In genomic region chr9:75033141-75033540, GRCm38 (mm10) we compare ENCODE assay signal across 13 mouse cellular contexts. TPM values are rescaled to one million over a fixed set of nuclear protein-coding genes. Genes with fewer than 3 reads are reported as not detected.
DNase-seq lines count a peak whose midpoint lies in the region; ATAC-seq and TF ChIP-seq lines count a peak whose summit lies in the region.
"Had no signal": no experiment of that assay in that cellular context is flagged by ENCODE, and none has a peak within 500 bp of the region (broad histone marks: within the 10 kb centered on the region; RNA-seq: fewer than 3 reads in every experiment).

No protein-coding gene starts in this region.

- no peaks in the 10 kb centered on the region for H3K4me1 ChIP-seq in hindbrain, embryonic 14.5 days (replicated peaks; ENCODE audit: control insufficient read depth, insufficient read depth, low read length)
- peaks cover 5% of the 10 kb centered on the region; the same call in 1 of the 2 replicates for H3K4me1 ChIP-seq in hindbrain, embryonic 13.5 days (replicated peaks)
- no peaks in the 10 kb centered on the region for H3K4me1 ChIP-seq in midbrain, postnatal 0 days (ENCODE audit: insufficient read depth, low read length)
- no peaks in the 10 kb centered on the region; the same call in 1 of the 2 replicates for H3K4me1 ChIP-seq in midbrain, embryonic 13.5 days (replicated peaks)
- H3K4me1 ChIP-seq: limb, embryonic 12.5 days had no signal

- peaks cover 36% of the 10 kb centered on the region for H3K36me3 ChIP-seq in hindbrain, embryonic 14.5 days (replicated peaks; ENCODE audit: control insufficient read depth, insufficient read depth)
- H3K36me3 ChIP-seq in hindbrain, embryonic 13.5 days = peaks cover 28% of the 10 kb centered on the region
- peaks cover 10% of the 10 kb centered on the region for H3K36me3 ChIP-seq in midbrain, postnatal 0 days (ENCODE audit: insufficient read depth, low read length)
- H3K36me3 ChIP-seq in midbrain, embryonic 13.5 days = peaks cover 35% of the 10 kb centered on the region
- H3K36me3 ChIP-seq: limb, embryonic 12.5 days had no signal

- H3K4me3 ChIP-seq in hindbrain, embryonic 14.5 days (replicated peaks; ENCODE audit: low read length) = no peak overlapping the region
- no peak overlapping the region for H3K4me3 ChIP-seq in hindbrain, embryonic 13.5 days
- no peak overlapping the region for H3K4me3 ChIP-seq in midbrain, postnatal 0 days (ENCODE audit: low read depth, low read length)
- no peak overlapping the region for H3K4me3 ChIP-seq in midbrain, embryonic 13.5 days (replicated peaks)
- H3K4me3 ChIP-seq: limb, embryonic 12.5 days; megakaryocyte, embryonic 14.5 days had no signal

- 46% methylated on average over 7 of the region's 7 CpGs for WGBS in hindbrain, embryonic 14.5 days
- WGBS in hindbrain, embryonic 13.5 days = 59% methylated on average over 7 of the region's 7 CpGs
- 36% methylated on average over 7 of the region's 7 CpGs for whole genome bisulfite sequencing in midbrain, postnatal 0 days
- WGBS in midbrain, embryonic 13.5 days = 54% methylated on average over 7 of the region's 7 CpGs

- TF ChIP-seq POLR2A in brain, embryonic 14.5 days (IDR thresholded peaks at IDR 0.05; ENCODE audit: borderline replicate concordance, extremely low read depth, insufficient read depth, insufficient read length, poor library complexity, severe bottlenecking) = no peak

- no peak for ATAC-seq in hindbrain, embryonic 14.5 days (ENCODE audit: low FRiP score)
- no peak for ATAC-seq in hindbrain, embryonic 13.5 days (ENCODE audit: low FRiP score)
- ATAC-seq in midbrain, postnatal 0 days (ENCODE audit: low FRiP score) = no peak
- ATAC-seq in midbrain, embryonic 13.5 days = no peak

- no peaks in the 10 kb centered on the region for H3K9me3 ChIP-seq in hindbrain, embryonic 14.5 days (ENCODE audit: control insufficient read depth, low read length)
- H3K9me3 ChIP-seq in hindbrain, embryonic 13.5 days = no peaks in the 10 kb centered on the region
- H3K9me3 ChIP-seq in midbrain, postnatal 0 days (ENCODE audit: low read length) = no peaks in the 10 kb centered on the region
- H3K9me3 ChIP-seq in midbrain, embryonic 13.5 days = no peaks in the 10 kb centered on the region
- H3K9me3 ChIP-seq: limb, embryonic 12.5 days; megakaryocyte, embryonic 14.5 days had no signal

- H3K9ac ChIP-seq in hindbrain, embryonic 14.5 days = no peak overlapping the region
- H3K9ac ChIP-seq in hindbrain, embryonic 13.5 days = no peak overlapping the region
- no peak overlapping the region for H3K9ac ChIP-seq in midbrain, postnatal 0 days (replicated peaks; ENCODE audit: low read length, poor library complexity, severe bottlenecking)
- H3K9ac ChIP-seq in midbrain, embryonic 13.5 days (replicated peaks) = no peak overlapping the region
- H3K9ac ChIP-seq: limb, embryonic 12.5 days had no signal

- DNase-seq in hindbrain, embryonic 14.5 days (ENCODE audit: low spot score) = peak; percentile 58
- DNase-seq in midbrain, postnatal 0 days (ENCODE audit: low spot score) = peak; percentile 50
- peak; percentile 52 for DNase-seq in brain, embryonic 14.5 days (ENCODE audit: low read depth)
- DNase-seq in urinary bladder, postnatal 36 days (ENCODE audit: low spot score in 2 of 2) = no peak
- DNase-seq in cerebellum, adult 8-10 months = no peak
- DNase-seq in heart, postnatal 36 days = no peak
- DNase-seq: kidney, postnatal 36 days; spleen, adult 18-20 months; thymus, postnatal 25 days had no signal

- no peaks in the 10 kb centered on the region for H3K27me3 ChIP-seq in hindbrain, embryonic 14.5 days (ENCODE audit: control insufficient read depth, insufficient read depth, low read length)
- no peaks in the 10 kb centered on the region for H3K27me3 ChIP-seq in hindbrain, embryonic 13.5 days
- H3K27me3 ChIP-seq in midbrain, postnatal 0 days (ENCODE audit: insufficient read depth, low read length) = no peaks in the 10 kb centered on the region
- H3K27me3 ChIP-seq in midbrain, embryonic 13.5 days = no peaks in the 10 kb centered on the region
- H3K27me3 ChIP-seq: limb, embryonic 12.5 days; megakaryocyte, embryonic 14.5 days had no signal

- peak; percentile 75 for TF ChIP-seq CTCF in midbrain, postnatal 0 days (IDR thresholded peaks at IDR 0.05)
- TF ChIP-seq CTCF in brain, embryonic 14.5 days (IDR thresholded peaks at IDR 0.05; ENCODE audit: borderline replicate concordance, extremely low read depth, insufficient read depth, insufficient read length) = peak; percentile 38; the same call in 1 of the 2 replicates

- H3K27ac ChIP-seq in hindbrain, embryonic 14.5 days = no peak overlapping the region
- H3K27ac ChIP-seq in hindbrain, embryonic 13.5 days = no peak overlapping the region
- H3K27ac ChIP-seq in midbrain, postnatal 0 days (ENCODE audit: low read depth, low read length) = no peak overlapping the region
- H3K27ac ChIP-seq in midbrain, embryonic 13.5 days = no peak overlapping the region
- H3K27ac ChIP-seq: limb, embryonic 12.5 days had no signal

- H3K4me2 ChIP-seq in hindbrain, embryonic 14.5 days (replicated peaks) = no peak overlapping the region
- no peak overlapping the region for H3K4me2 ChIP-seq in hindbrain, embryonic 13.5 days
- H3K4me2 ChIP-seq in midbrain, postnatal 0 days (ENCODE audit: low read depth, low read length, poor library complexity, severe bottlenecking) = no peak overlapping the region
- H3K4me2 ChIP-seq in midbrain, embryonic 13.5 days (replicated peaks) = no peak overlapping the region
- H3K4me2 ChIP-seq: limb, embryonic 12.5 days had no signal

- intact Hi-C loops in heart, postnatal 36 days (cut with DNase I) = loop anchor here (5.0 kb wide), 1 partner anchor 126 kb away; no protein-coding TSS in a partner anchor

RNA-seq across cellular contexts. Expression of gene Arpp19, which starts 4.3 kb away (rescaled TPM):
- 229 and 231 TPM in 2 replicates for polyA plus RNA-seq in hindbrain, embryonic 14.5 days (2014; fragmentation: Nextera tagmentation; extraction: Ambion mirVana)
- polyA plus RNA-seq in hindbrain, embryonic 13.5 days (2015; fragmentation: Nextera tagmentation; extraction: Ambion mirVana) = 247 and 248 TPM in 2 replicates
- total RNA-seq in midbrain, postnatal 0 days (2014; rRNA removed) = 94.0 and 96.9 TPM in 2 replicates
- 188 and 192 TPM in 2 replicates for polyA plus RNA-seq in midbrain, postnatal 0 days (2015; fragmentation: Nextera tagmentation; extraction: Ambion mirVana)
- 236 and 245 TPM in 2 replicates for polyA plus RNA-seq in midbrain, embryonic 13.5 days (2015; fragmentation: Nextera tagmentation; extraction: Ambion mirVana)
- 82.1 and 94.9 TPM in 2 replicates for polyA plus RNA-seq in brain, embryonic 14.5 days (2012; rRNA removed)
- total RNA-seq in heart, postnatal 36 days (2021) = 100 to 1,000 TPM; 169 to 182 TPM

RNA-seq across cellular contexts. Expression of gene Myo5a, which starts 37.7 kb away (rescaled TPM):
- 58.1 and 61.5 TPM in 2 replicates for polyA plus RNA-seq in hindbrain, embryonic 14.5 days (2014; fragmentation: Nextera tagmentation; extraction: Ambion mirVana)
- polyA plus RNA-seq in hindbrain, embryonic 13.5 days (2015; fragmentation: Nextera tagmentation; extraction: Ambion mirVana) = 30.0 and 32.6 TPM in 2 replicates
- total RNA-seq in midbrain, postnatal 0 days (2014; rRNA removed) = 125 and 160 TPM in 2 replicates
- polyA plus RNA-seq in midbrain, postnatal 0 days (2015; fragmentation: Nextera tagmentation; extraction: Ambion mirVana) = 32.1 and 37.8 TPM in 2 replicates
- polyA plus RNA-seq in midbrain, embryonic 13.5 days (2015; fragmentation: Nextera tagmentation; extraction: Ambion mirVana) = 26.3 and 27.8 TPM in 2 replicates
- polyA plus RNA-seq in brain, embryonic 14.5 days (2012; rRNA removed) = 37.3 and 62.0 TPM in 2 replicates
- 10 to 100 TPM; 10.7 to 12.2 TPM for total RNA-seq in heart, postnatal 36 days (2021)

Comparison
In these comparisons a context has a peak if more than half of its experiments do, and no peak if none do; other contexts are left out.
1. DNase-seq: peak in hindbrain, embryonic 14.5 days (single experiment), midbrain, postnatal 0 days (single experiment) and brain, embryonic 14.5 days (single experiment); none in urinary bladder, postnatal 36 days (0 of 2), cerebellum, adult 8-10 months (single experiment) and heart, postnatal 36 days (0 of 2).